Mouse (Mus musculus): ENCODE measurements at regions not wholly inside any gene's neighbourhood (a gene's known extent, or its start where the extent isn't known, plus 50 kb on each side); places are given as distances from the start of the nearest gene placed in this dataset.

- no peak for TF ChIP-seq POLR2A (IDR thresholded peaks at IDR 0.05; ENCODE audit: insufficient read depth, low read depth, low read length)
- no peak for TF ChIP-seq CTCF (IDR thresholded peaks at IDR 0.05)
- no peak for TF ChIP-seq EP300 (IDR thresholded peaks at IDR 0.05; ENCODE audit: insufficient read depth, low read depth, low read length)
These were observed 454.8 kb upstream of the Mpdz start for GRCm38 (mm10) chr4:81897451-81897850.
